Mouse (Mus musculus) myocyte (in vitro differentiated cells): ENCODE measurements at regions not wholly inside any gene's neighbourhood (a gene's known extent, or its start where the extent isn't known, plus 50 kb on each side); places are given as distances from the start of the nearest gene placed in this dataset.

Source experiments
- MAX ChIP-seq: IDR thresholded peaks from one replicate; pipeline ENCODE4 v1.6.1; 2011; ENCODE audit warnings: low read depth, mild to moderate bottlenecking, control low read depth
- TCF3 ChIP-seq: IDR thresholded peaks from one replicate; pipeline ENCODE4 v1.6.1; 2011; ENCODE audit warnings: low read depth, control low read depth; ENCODE audit not compliant: insufficient read length

DNA sequence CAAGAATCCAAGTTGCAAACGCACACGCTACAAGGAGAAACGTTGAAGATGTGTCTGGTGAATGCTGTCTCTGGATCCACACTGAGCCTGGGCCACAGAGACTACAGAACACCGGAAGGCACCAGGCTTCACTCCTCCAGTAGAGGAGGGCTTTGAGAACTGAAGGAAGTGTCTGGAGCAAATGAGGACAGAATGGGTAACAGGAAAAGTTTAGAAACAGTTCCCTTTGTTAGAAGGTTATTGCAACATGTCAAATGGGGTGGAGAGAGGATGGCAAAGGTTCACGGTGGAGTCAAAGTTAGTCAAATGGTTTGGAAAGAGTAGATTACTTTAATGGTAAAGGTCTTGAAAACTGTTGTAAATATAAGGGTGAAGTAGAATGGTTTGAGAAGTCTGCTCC, 247.1 kb upstream of the Jmjd1c start:
- TF ChIP-seq MAX (no peak), TCF3 (no peak)
